Mouse (Mus musculus) testis, adult 2 months (tissue): ENCODE measurements around the gene Map3k14. TPM values are rescaled to one million over a fixed set of nuclear protein-coding genes. Genes with fewer than 3 reads are reported as not detected.

ENCODE experiments used
- H3K27ac ChIP-seq: fragments of 200-500 bp; 2 replicates; pipeline ENCODE4 v1.5.1; 2012; ENCODE audit warnings: low read depth, low read length; ENCODE audit not compliant: control insufficient read depth, insufficient read depth
- H3K27me3 ChIP-seq: fragments of 200-500 bp; 2 replicates; pipeline ENCODE4 v1.6.1; 2012; ENCODE audit warnings: mild to moderate bottlenecking, low read length, moderate library complexity; ENCODE audit not compliant: control insufficient read depth, insufficient read depth
- H3K36me3 ChIP-seq: fragments of 200-500 bp; 2 replicates; pipeline ENCODE4 v1.6.1; 2012; ENCODE audit warnings: mild to moderate bottlenecking, low read length; ENCODE audit not compliant: control insufficient read depth, insufficient read depth
- H3K4me1 ChIP-seq: fragments of 200-500 bp; 2 replicates; pipeline ENCODE4 v1.6.1; 2012; ENCODE audit warnings: low read length; ENCODE audit not compliant: control insufficient read depth, insufficient read depth
- H3K4me3 ChIP-seq: fragments of 200-500 bp; 2 replicates; pipeline ENCODE4 v1.5.1; 2012; ENCODE audit warnings: low read depth, mild to moderate bottlenecking, low read length, moderate library complexity, mixed read lengths; ENCODE audit not compliant: control insufficient read depth
- CTCF ChIP-seq: fragments of 200-500 bp; IDR thresholded peaks from 2 replicates; pipeline ENCODE4 v1.5.1; 2012; ENCODE audit warnings: low read depth, mild to moderate bottlenecking, inconsistent platforms, low read length, moderate library complexity; ENCODE audit not compliant: control insufficient read depth, insufficient read depth, insufficient replicate concordance
- POLR2A ChIP-seq: fragments of 200-500 bp; IDR thresholded peaks from 2 replicates; pipeline ENCODE4 v1.6.1; 2012; ENCODE audit warnings: low read depth, mild to moderate bottlenecking, inconsistent platforms, low read length, moderate library complexity; ENCODE audit not compliant: control insufficient read depth
- polyA plus RNA-seq: library from polyadenylated mRNA; depleted of rRNA; stranded (reverse); fragments of >200 nt; gene quantifications from 2 replicates; pipeline ENCODE4 v1.2.3, GENCODE M21; 2012

Map3k14 gene
- polyA plus RNA-seq, 1 experiment, result 2.4 TPM

- no peaks in the 10 kb centered on the region for H3K4me1 ChIP-seq
- no peaks in the 10 kb centered on the region for H3K36me3 ChIP-seq
Measured at GRCm38 (mm10) chr11:103240740-103241139, 26.5 kb downstream of the Map3k14 start.

GRCm38 (mm10) chr11:103237757-103238156 is 29.5 kb downstream of the Map3k14 start:
- Histone ChIP-seq H3K36me3 (no peaks in the 10 kb centered on the region), H3K4me1 (no peaks in the 10 kb centered on the region), H3K27ac (no peak overlapping the region), H3K4me3 (no peak overlapping the region), H3K27me3 (no peaks in the 10 kb centered on the region)
- TF ChIP-seq POLR2A (no peak), CTCF (no peak)

More at GRCm38 (mm10) chr11:103240740-103241139, 26.5 kb downstream of the Map3k14 start:
- no peaks in the 10 kb centered on the region for H3K27me3 ChIP-seq
- no peak for TF ChIP-seq POLR2A
- TF ChIP-seq CTCF, result no peak
- no peak overlapping the region for H3K4me3 ChIP-seq
- H3K27ac ChIP-seq, result no peak overlapping the region

GRCm38 (mm10) chr11:103236903-103237302 is 30.4 kb downstream of the Map3k14 start:
- Histone ChIP-seq H3K4me3 (no peak overlapping the region), H3K4me1 (no peaks in the 10 kb centered on the region), H3K27me3 (no peaks in the 10 kb centered on the region), H3K27ac (no peak overlapping the region), H3K36me3 (no peaks in the 10 kb centered on the region)
- TF ChIP-seq CTCF, result no peak

- no peaks in the 10 kb centered on the region for H3K36me3 ChIP-seq
- no peak overlapping the region for H3K27ac ChIP-seq
Measured at GRCm38 (mm10) chr11:103236431-103236830, 30.8 kb downstream of the Map3k14 start.

GRCm38 (mm10) chr11:103235702-103236101 is 31.6 kb downstream of the Map3k14 start:
- TF ChIP-seq CTCF (no peak), POLR2A (no peak)
- H3K36me3 ChIP-seq, result no peaks in the 10 kb centered on the region
- no peak overlapping the region for H3K27ac ChIP-seq

More at GRCm38 (mm10) chr11:103236431-103236830, 30.8 kb downstream of the Map3k14 start:
- no peak for TF ChIP-seq POLR2A
- no peak for TF ChIP-seq CTCF
- Histone ChIP-seq H3K27me3 (no peaks in the 10 kb centered on the region), H3K4me3 (no peak overlapping the region), H3K4me1 (no peaks in the 10 kb centered on the region)

GRCm38 (mm10) chr11:103234447-103234846 is 32.8 kb downstream of the Map3k14 start:
- H3K27ac ChIP-seq, result no peak overlapping the region

More at GRCm38 (mm10) chr11:103235702-103236101, 31.6 kb downstream of the Map3k14 start:
- Histone ChIP-seq H3K4me3 (no peak overlapping the region), H3K4me1 (no peaks in the 10 kb centered on the region), H3K27me3 (no peaks in the 10 kb centered on the region)

GRCm38 (mm10) chr11:103232966-103233365 is 34.3 kb downstream of the Map3k14 start:
- H3K36me3 ChIP-seq, result no peaks in the 10 kb centered on the region
- no peak overlapping the region for H3K4me3 ChIP-seq
- H3K4me1 ChIP-seq, result no peaks in the 10 kb centered on the region
- no peak overlapping the region for H3K27ac ChIP-seq
- TF ChIP-seq CTCF (peak; percentile 60; the same call in 1 of the 2 replicates), POLR2A (no peak)
- no peaks in the 10 kb centered on the region for H3K27me3 ChIP-seq

More at GRCm38 (mm10) chr11:103234447-103234846, 32.8 kb downstream of the Map3k14 start:
- Histone ChIP-seq H3K27me3 (no peaks in the 10 kb centered on the region), H3K4me3 (no peak overlapping the region), H3K4me1 (no peaks in the 10 kb centered on the region), H3K36me3 (no peaks in the 10 kb centered on the region)
- TF ChIP-seq CTCF, result no peak
- TF ChIP-seq POLR2A, result no peak

- no peak overlapping the region for H3K4me3 ChIP-seq
- no peak overlapping the region for H3K27ac ChIP-seq
- no peaks in the 10 kb centered on the region for H3K4me1 ChIP-seq
- no peaks in the 10 kb centered on the region for H3K27me3 ChIP-seq
- TF ChIP-seq POLR2A (no peak), CTCF (no peak)
- H3K36me3 ChIP-seq, result no peaks in the 10 kb centered on the region
Measured at GRCm38 (mm10) chr11:103231367-103231766, 35.9 kb downstream of the Map3k14 start.
